Mouse (Mus musculus): ENCODE measurements around the gene Clip2.
"Not testable (repeated sequence)": the region's sequence is repeated elsewhere in the genome, so short reads cannot be mapped to it uniquely, and the experiment has no call there.

DNA sequence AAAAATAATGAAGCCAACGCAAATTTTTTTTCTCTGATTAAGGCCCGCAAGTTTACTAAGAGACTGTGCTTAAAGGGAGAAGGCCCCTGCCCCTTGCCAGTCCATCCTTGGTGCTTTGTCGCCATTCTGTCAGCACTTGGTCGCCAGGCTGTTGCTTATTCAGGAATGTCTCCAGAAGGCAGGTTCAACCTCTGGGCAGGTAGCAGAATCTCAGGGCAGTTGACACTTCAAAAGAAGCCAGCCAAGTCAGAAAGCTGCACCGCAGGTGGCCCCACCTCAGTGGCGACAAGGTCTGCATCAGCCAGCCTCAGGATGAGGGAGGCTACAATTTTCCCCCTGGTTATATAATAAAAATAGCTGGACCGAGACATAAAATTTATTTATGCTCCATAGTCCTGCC lies 76.5 kb downstream of the Clip2 start:
- TF ChIP-seq CTCF, POLR2A (IDR thresholded peaks at IDR 0.05; ENCODE audit: insufficient read depth, low read depth, low read length): not testable (repeated sequence)
